Mouse (Mus musculus) heart, embryonic 16.5 days (tissue): ENCODE measurements around the gene Mrc2. TPM values are rescaled to one million over a fixed set of nuclear protein-coding genes. Genes with fewer than 3 reads are reported as not detected.

Experiments used
- ATAC-seq: fragments of 200-750 bp; cut with Nextera tagmentation; replicated peaks from 2 replicates; pipeline ENCODE4 v1.8.0; 2017; ENCODE audit warnings: moderate number of reproducible peaks; ENCODE audit not compliant: insufficient read depth, low FRiP score; ENCODE audit errors: extremely low read depth
- H3K27ac ChIP-seq: fragments of 300-500 bp; sonication (generic); 2 replicates; pipeline ENCODE4 v1.5.1; 2014; ENCODE audit warnings: mild to moderate bottlenecking, low read length, control low read depth, moderate library complexity
- H3K27me3 ChIP-seq: fragments of 300-500 bp; sonication (generic); 2 replicates; pipeline ENCODE4 v1.6.1; 2014; ENCODE audit warnings: low read length, mixed read lengths; ENCODE audit not compliant: control insufficient read depth, insufficient read depth
- H3K36me3 ChIP-seq: fragments of 300-500 bp; sonication (generic); 2 replicates; pipeline ENCODE4 v1.6.1; 2014; ENCODE audit not compliant: control insufficient read depth, insufficient read depth
- H3K4me1 ChIP-seq: fragments of 300-500 bp; sonication (generic); 2 replicates; pipeline ENCODE4 v1.6.1; 2014; ENCODE audit warnings: low read length, mixed read lengths; ENCODE audit not compliant: control insufficient read depth, insufficient read depth
- H3K4me2 ChIP-seq: fragments of 300-500 bp; sonication (generic); 2 replicates; pipeline ENCODE4 v1.6.1; 2014; ENCODE audit warnings: low read depth, mild to moderate bottlenecking, control low read depth, low read length
- H3K4me3 ChIP-seq: fragments of 300-500 bp; sonication (generic); 2 replicates; pipeline ENCODE4 v1.5.1; 2014; ENCODE audit warnings: mild to moderate bottlenecking, control low read depth, low read length
- H3K9ac ChIP-seq: fragments of 300-500 bp; sonication (generic); 2 replicates; pipeline ENCODE4 v1.6.1; 2014; ENCODE audit warnings: low read length, control low read depth
- H3K9me3 ChIP-seq: fragments of 300-500 bp; sonication (generic); replicated peaks from 2 replicates; pipeline ENCODE4 v1.6.1; 2016; ENCODE audit warnings: low read length; ENCODE audit not compliant: control insufficient read depth
- WGBS: fragments of 180-500 bp; shearing (Covaris S2); extraction: QIAGEN DNeasy Blood & Tissue Kit; methylation state at CpG from one replicate; pipeline ENCODE4 v1.1.7; 2014; 5-methylcytosine and 5-hydroxymethylcytosine counted together
- polyA plus RNA-seq: library from polyadenylated mRNA; unstranded; fragments of >200 nt; fragmentation: Nextera tagmentation; extraction: Ambion mirVana; gene quantifications from 2 replicates; pipeline ENCODE4 v1.2.1, GENCODE M21; 2015

Mrc2 gene
- polyA plus RNA-seq, 1 experiment from 2014 or later: 6.4 TPM

- H3K4me3 ChIP-seq: no peak overlapping the region
- no peak overlapping the region for H3K9ac ChIP-seq
- H3K27me3 ChIP-seq: no peaks in the 10 kb centered on the region
- no peaks in the 10 kb centered on the region for H3K9me3 ChIP-seq
- H3K4me1 ChIP-seq: no peaks in the 10 kb centered on the region
- peaks cover 10% of the 10 kb centered on the region for H3K36me3 ChIP-seq
- WGBS: 10% methylated on average over 2 of the region's 2 CpGs
- H3K27ac ChIP-seq: no peak overlapping the region
- H3K4me2 ChIP-seq: no peak overlapping the region
- peak; percentile 41; the same call in 1 of the 2 replicates for ATAC-seq
Observed at GRCm38 (mm10) chr11:105270155-105270554, 22.3 kb upstream of the Mrc2 start.

DNA sequence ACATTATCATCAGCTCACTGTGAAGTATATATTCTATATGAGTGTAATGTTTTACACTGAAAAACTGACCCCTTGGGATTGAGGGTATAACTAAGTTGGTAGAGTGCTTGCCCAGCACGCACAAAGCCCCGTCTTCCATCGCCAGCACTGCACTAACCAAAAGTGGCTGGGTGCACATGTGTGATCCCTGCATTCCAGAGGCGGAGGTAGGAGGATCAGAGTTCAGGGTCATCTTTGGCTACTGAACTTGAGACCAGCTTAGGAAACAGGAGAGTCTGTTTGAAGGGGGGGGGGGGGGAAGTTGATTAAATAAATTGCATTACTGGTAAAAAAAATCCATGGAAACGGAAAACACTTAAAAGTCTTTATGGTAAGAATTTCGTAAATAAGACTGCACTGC lies 12.0 kb upstream of the Mrc2 start:
- no peak for ATAC-seq
- H3K9me3 ChIP-seq: no peaks in the 10 kb centered on the region

DNA sequence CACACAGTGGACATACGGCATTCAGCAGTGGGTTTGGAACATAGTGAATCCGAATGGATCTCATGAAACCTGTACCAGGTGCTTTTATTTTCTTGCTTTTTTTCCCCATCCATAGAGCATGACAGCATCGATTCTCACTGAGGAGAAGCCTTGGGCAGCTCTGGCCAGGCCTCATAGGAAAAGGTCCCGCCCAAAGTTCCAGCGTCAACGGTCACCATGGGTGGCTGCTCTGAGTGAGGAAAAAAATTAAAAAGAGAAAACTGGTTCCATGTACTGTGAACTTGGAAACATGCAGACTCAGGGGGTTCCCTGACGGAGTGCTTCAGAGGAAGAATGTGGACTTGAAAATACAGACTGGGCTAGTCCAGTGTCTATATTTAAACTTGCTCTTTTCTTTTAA lies 11.2 kb upstream of the Mrc2 start:
- WGBS: 84% methylated on average over 7 of the region's 7 CpGs
- Histone ChIP-seq H3K4me1 (peaks cover 14% of the 10 kb centered on the region), H3K4me3 (no peak overlapping the region), H3K9me3 (no peaks in the 10 kb centered on the region), H3K27ac (no peak overlapping the region), H3K4me2 (no peak overlapping the region), H3K27me3 (no peaks in the 10 kb centered on the region), H3K36me3 (peaks cover 32% of the 10 kb centered on the region), H3K9ac (no peak overlapping the region)
- no peak for ATAC-seq

More for the DNA sequence above, 12.0 kb upstream of the Mrc2 start:
- H3K27ac ChIP-seq: no peak overlapping the region
- WGBS: 85% methylated on average over 6 of the region's 6 CpGs
- no peak overlapping the region for H3K9ac ChIP-seq
- no peak overlapping the region for H3K4me3 ChIP-seq
- no peaks in the 10 kb centered on the region for H3K27me3 ChIP-seq
- H3K4me2 ChIP-seq: no peak overlapping the region
- peaks cover 40% of the 10 kb centered on the region for H3K36me3 ChIP-seq
- peaks cover 12% of the 10 kb centered on the region for H3K4me1 ChIP-seq

GRCm38 (mm10) chr11:105281763-105282459 lies 10.5 kb upstream of the Mrc2 start:
- H3K27ac ChIP-seq: peak overlapping the region; percentile 40; the same call in 1 of the 2 replicates
- 72% methylated on average over 12 of the region's 12 CpGs for WGBS
- H3K4me2 ChIP-seq: no peak overlapping the region
- peaks cover 26% of the 10 kb centered on the region for H3K36me3 ChIP-seq
- peaks cover 14% of the 10 kb centered on the region for H3K4me1 ChIP-seq
- H3K9me3 ChIP-seq: no peaks in the 10 kb centered on the region
- no peak overlapping the region for H3K4me3 ChIP-seq
- no peak for ATAC-seq
- H3K9ac ChIP-seq: no peak overlapping the region
- H3K27me3 ChIP-seq: no peaks in the 10 kb centered on the region

DNA sequence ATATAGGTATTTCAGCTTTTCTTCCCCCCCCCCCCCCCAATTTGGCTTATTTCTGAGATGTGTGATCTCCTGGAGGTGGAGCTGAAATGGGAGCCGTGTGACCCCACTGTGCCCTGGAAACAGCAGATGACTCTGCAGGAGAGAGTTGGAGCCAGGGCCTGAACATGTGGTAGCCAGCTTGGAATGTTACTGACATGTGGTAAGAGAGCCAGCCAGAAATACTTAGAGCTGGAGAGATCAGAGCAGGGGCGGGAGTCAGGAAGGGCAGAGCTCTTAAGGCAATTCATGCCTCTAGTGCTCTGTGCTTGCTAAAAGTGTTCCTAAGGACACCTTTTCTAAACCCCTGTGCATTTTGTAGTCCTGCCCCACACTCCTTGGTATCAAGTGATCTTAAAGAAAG lies 10.0 kb upstream of the Mrc2 start:
- peaks cover 14% of the 10 kb centered on the region for H3K4me1 ChIP-seq
- H3K27me3 ChIP-seq: no peaks in the 10 kb centered on the region
- no peak overlapping the region for H3K4me2 ChIP-seq
- H3K27ac ChIP-seq: peak overlapping the region; percentile 44; the same call in 1 of the 2 replicates
- no peaks in the 10 kb centered on the region for H3K9me3 ChIP-seq
- ATAC-seq: peak; percentile 91
- peaks cover 21% of the 10 kb centered on the region for H3K36me3 ChIP-seq
- H3K4me3 ChIP-seq: no peak overlapping the region
- H3K9ac ChIP-seq: no peak overlapping the region
- 31% methylated on average over 2 of the region's 2 CpGs for WGBS

DNA sequence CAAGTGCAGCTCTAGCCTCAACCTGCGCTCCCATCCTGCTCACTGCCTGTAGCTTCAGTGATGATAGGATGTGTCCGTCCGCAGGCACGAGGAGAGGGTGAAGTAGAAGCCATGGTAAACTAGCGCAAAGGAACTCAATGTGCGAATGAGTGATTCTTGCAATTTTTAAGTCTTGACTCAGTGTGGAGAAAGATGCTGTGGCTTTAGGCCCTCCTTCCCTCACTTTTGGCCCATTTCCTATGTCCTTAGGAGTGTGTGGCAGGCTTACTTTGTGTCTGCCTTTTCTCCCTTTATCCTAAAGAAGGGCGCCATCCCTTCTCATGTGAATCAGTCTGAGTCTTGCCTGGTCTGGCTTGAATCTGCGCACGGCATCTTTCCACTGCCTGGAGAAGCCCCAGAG lies 9.4 kb upstream of the Mrc2 start:
- no peak overlapping the region for H3K4me2 ChIP-seq
- H3K36me3 ChIP-seq: peaks cover 17% of the 10 kb centered on the region
- H3K9me3 ChIP-seq: no peaks in the 10 kb centered on the region
- H3K27me3 ChIP-seq: no peaks in the 10 kb centered on the region
- H3K27ac ChIP-seq: 0 out of 2 replicates have a peak overlapping the region, but pooled peaks have one; percentile 44
- peaks cover 14% of the 10 kb centered on the region for H3K4me1 ChIP-seq
- 81% methylated on average over 9 of the region's 9 CpGs for WGBS
- no peak for ATAC-seq
- H3K9ac ChIP-seq: no peak overlapping the region
- H3K4me3 ChIP-seq: no peak overlapping the region

GRCm38 (mm10) chr11:105285720-105286119 lies 6.7 kb upstream of the Mrc2 start:
- H3K4me2 ChIP-seq: no peak overlapping the region

GRCm38 (mm10) chr11:105289403-105289802 lies 3.0 kb upstream of the Mrc2 start:
- Histone ChIP-seq H3K4me1 (peaks cover 24% of the 10 kb centered on the region), H3K9me3 (no peaks in the 10 kb centered on the region), H3K27me3 (peaks cover 4% of the 10 kb centered on the region; the same call in 1 of the 2 replicates), H3K27ac (no peak overlapping the region), H3K36me3 (0 out of 2 replicates have a peak, but pooled peaks cover 2% of the 10 kb centered on the region), H3K4me2 (no peak overlapping the region), H3K9ac (no peak overlapping the region), H3K4me3 (no peak overlapping the region)
- 31% methylated on average over 3 of the region's 3 CpGs for WGBS
- ATAC-seq: no peak

More at GRCm38 (mm10) chr11:105285720-105286119, 6.7 kb upstream of the Mrc2 start:
- no peak overlapping the region for H3K9ac ChIP-seq
- no peak overlapping the region for H3K4me3 ChIP-seq
- ATAC-seq: peak; percentile 23; the same call in 1 of the 2 replicates
- H3K4me1 ChIP-seq: peaks cover 15% of the 10 kb centered on the region
- peaks cover 13% of the 10 kb centered on the region for H3K36me3 ChIP-seq
- no peaks in the 10 kb centered on the region for H3K27me3 ChIP-seq
- H3K27ac ChIP-seq: 0 out of 2 replicates have a peak overlapping the region, but pooled peaks have one; percentile 19
- H3K9me3 ChIP-seq: no peaks in the 10 kb centered on the region
- WGBS: 55% methylated on average over 3 of the region's 3 CpGs

GRCm38 (mm10) chr11:105291681-105292123 lies 741 bp upstream of the Mrc2 start:
- peaks cover 4% of the 10 kb centered on the region; the same call in 1 of the 2 replicates for H3K27me3 ChIP-seq
- peak overlapping the region; percentile 72 for H3K27ac ChIP-seq
- peaks cover 22% of the 10 kb centered on the region for H3K4me1 ChIP-seq
- H3K36me3 ChIP-seq: no peaks in the 10 kb centered on the region
- H3K4me2 ChIP-seq: peak overlapping the region; percentile 93
- WGBS: 14% methylated on average over 10 of the region's 10 CpGs
- H3K9ac ChIP-seq: peak overlapping the region; percentile 66
- H3K9me3 ChIP-seq: no peaks in the 10 kb centered on the region
- H3K4me3 ChIP-seq: peak overlapping the region; percentile 62
- ATAC-seq: no peak
